Mouse (Mus musculus): ENCODE results near the gene Srgn. TPM values are rescaled to one million over a fixed set of nuclear protein-coding genes. Genes with fewer than 3 reads are reported as not detected.

The Srgn gene
- polyA plus RNA-seq, 1 experiment, result 0.87 TPM

DNA sequence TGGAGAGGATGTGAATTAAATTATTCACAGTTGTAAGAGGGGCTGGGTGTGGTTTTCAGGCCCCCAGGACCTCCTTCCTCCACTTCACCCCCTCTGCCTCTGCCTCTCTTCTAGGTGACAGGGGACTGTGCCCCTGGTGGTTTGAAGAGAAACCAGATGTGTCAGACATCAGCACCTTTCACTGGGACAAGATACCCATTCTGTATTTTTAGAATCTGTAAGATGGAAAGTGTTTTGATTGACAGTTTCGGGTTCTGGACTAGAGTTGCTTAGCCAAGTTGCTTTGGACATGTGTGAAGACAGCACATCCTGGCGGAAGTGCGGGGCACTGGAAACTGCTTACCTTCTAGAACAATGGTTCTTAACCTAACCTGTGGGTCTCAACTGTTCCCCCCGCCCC, 17.1 kb upstream of the Srgn start:
- Histone ChIP-seq H3K27ac (ENCODE audit: insufficient read depth, low read length) (no peak overlapping the region), H3K36me3 (ENCODE audit: control insufficient read depth, insufficient read depth, low read length, poor library complexity, severe bottlenecking) (no peaks in the 10 kb centered on the region), H3K27me3 (ENCODE audit: control insufficient read depth, insufficient read depth, low read length, poor library complexity, severe bottlenecking) (no peaks in the 10 kb centered on the region), H3K4me3 (ENCODE audit: low read depth, low read length) (no peak overlapping the region), H3K9me3 (replicated peaks; ENCODE audit: control insufficient read depth, insufficient read depth, low read length, poor library complexity, severe bottlenecking) (no peaks in the 10 kb centered on the region), H3K9ac (ENCODE audit: low read depth, poor library complexity, severe bottlenecking) (no peak overlapping the region), H3K4me1 (ENCODE audit: control insufficient read depth, insufficient read depth, low read length) (no peaks in the 10 kb centered on the region)
- TF ChIP-seq CTCF (IDR thresholded peaks at IDR 0.05; ENCODE audit: low read depth, low read length) (no peak), POLR2A (IDR thresholded peaks at IDR 0.05; ENCODE audit: insufficient read depth, low read length) (no peak), EP300 (IDR thresholded peaks at IDR 0.05; ENCODE audit: insufficient read depth, low read depth, low read length) (no peak)

DNA sequence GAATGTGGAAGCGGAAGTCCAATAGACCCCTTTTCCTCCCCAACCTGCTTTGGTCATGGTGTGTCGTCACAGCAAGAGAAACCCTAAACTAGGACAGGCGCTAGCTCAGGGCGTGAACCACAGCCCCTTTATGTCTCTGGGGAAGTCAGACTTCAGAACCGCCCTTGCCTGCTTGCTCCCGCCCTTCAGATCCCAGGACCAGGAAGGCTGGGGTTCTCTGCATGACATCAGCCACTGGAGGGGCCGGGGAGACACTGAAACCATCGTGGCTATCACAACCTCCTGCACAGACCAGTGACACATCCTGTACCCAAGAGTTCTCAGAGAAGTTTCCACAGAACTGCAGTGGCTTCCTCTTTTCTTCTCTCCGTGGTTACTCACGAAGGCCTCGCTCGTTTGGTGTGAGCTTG, 16.2 kb upstream of the Srgn start:
- Histone ChIP-seq H3K9me3 (replicated peaks; ENCODE audit: control insufficient read depth, insufficient read depth, low read length, poor library complexity, severe bottlenecking) (no peaks in the 10 kb centered on the region), H3K27ac (ENCODE audit: insufficient read depth, low read length) (no peak overlapping the region), H3K4me3 (ENCODE audit: low read depth, low read length) (no peak overlapping the region), H3K36me3 (ENCODE audit: control insufficient read depth, insufficient read depth, low read length, poor library complexity, severe bottlenecking) (no peaks in the 10 kb centered on the region), H3K4me1 (ENCODE audit: control insufficient read depth, insufficient read depth, low read length) (no peaks in the 10 kb centered on the region), H3K27me3 (ENCODE audit: control insufficient read depth, insufficient read depth, low read length, poor library complexity, severe bottlenecking) (no peaks in the 10 kb centered on the region), H3K9ac (ENCODE audit: low read depth, poor library complexity, severe bottlenecking) (no peak overlapping the region)
- TF ChIP-seq CTCF (IDR thresholded peaks at IDR 0.05; ENCODE audit: low read depth, low read length) (no peak), POLR2A (IDR thresholded peaks at IDR 0.05; ENCODE audit: insufficient read depth, low read length) (no peak), EP300 (IDR thresholded peaks at IDR 0.05; ENCODE audit: insufficient read depth, low read depth, low read length) (no peak)

DNA sequence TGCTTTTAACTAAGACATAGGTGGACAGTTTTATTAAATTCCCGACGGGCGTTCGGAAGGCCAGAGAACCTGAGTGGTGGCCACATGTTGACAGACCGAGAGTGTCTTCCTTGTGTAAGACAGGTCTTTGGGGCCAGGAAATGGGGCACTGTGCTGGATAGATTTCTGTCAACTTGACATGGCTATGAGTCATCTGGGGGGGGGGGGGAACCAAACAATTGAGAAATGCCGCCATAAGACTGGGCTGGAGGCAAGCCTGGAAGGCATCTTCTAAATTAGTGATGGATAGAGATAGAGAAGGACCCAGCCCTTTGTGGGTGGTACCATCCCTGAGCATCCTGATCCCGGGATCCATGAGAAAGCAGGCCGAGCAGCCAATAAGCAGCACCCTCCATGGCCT, 15.7 kb upstream of the Srgn start:
- no peaks in the 10 kb centered on the region for H3K4me1 ChIP-seq (ENCODE audit: control insufficient read depth, insufficient read depth, low read length)
- TF ChIP-seq POLR2A (IDR thresholded peaks at IDR 0.05; ENCODE audit: insufficient read depth, low read length) (no peak), CTCF (IDR thresholded peaks at IDR 0.05; ENCODE audit: low read depth, low read length) (no peak), EP300 (IDR thresholded peaks at IDR 0.05; ENCODE audit: insufficient read depth, low read depth, low read length) (no peak)
- H3K9me3 ChIP-seq (replicated peaks; ENCODE audit: control insufficient read depth, insufficient read depth, low read length, poor library complexity, severe bottlenecking), result no peaks in the 10 kb centered on the region
- H3K9ac ChIP-seq (ENCODE audit: low read depth, poor library complexity, severe bottlenecking), result no peak overlapping the region
- H3K4me3 ChIP-seq (ENCODE audit: low read depth, low read length), result no peak overlapping the region
- H3K27ac ChIP-seq (ENCODE audit: insufficient read depth, low read length), result no peak overlapping the region
- H3K36me3 ChIP-seq (ENCODE audit: control insufficient read depth, insufficient read depth, low read length, poor library complexity, severe bottlenecking), result no peaks in the 10 kb centered on the region
- H3K27me3 ChIP-seq (ENCODE audit: control insufficient read depth, insufficient read depth, low read length, poor library complexity, severe bottlenecking), result no peaks in the 10 kb centered on the region

DNA sequence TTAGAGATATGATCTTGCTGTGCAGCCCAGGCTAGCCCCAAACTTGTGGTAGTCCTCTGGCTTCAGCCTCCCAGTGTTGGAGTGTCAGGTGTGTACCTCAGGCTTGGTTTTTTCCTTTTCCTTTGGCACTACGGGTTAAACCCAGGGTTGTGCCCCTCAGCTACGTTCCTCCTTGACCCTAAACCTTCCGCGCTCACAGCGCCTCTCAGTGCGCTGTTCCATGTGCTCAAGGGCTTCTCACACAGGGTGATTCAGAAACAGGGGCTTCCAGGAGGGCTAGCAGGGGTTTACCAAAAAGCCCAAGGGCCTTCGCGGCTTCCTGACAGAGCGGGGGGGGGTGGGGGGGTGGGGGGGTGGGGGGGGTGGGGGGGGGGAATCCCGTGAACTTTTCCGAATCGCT, 15.3 kb upstream of the Srgn start:
- no peak for TF ChIP-seq EP300 (IDR thresholded peaks at IDR 0.05; ENCODE audit: insufficient read depth, low read depth, low read length)
- TF ChIP-seq CTCF (IDR thresholded peaks at IDR 0.05; ENCODE audit: low read depth, low read length), result no peak
- TF ChIP-seq POLR2A (IDR thresholded peaks at IDR 0.05; ENCODE audit: insufficient read depth, low read length), result no peak
- H3K4me1 ChIP-seq (ENCODE audit: control insufficient read depth, insufficient read depth, low read length), result no peaks in the 10 kb centered on the region
- H3K9me3 ChIP-seq (replicated peaks; ENCODE audit: control insufficient read depth, insufficient read depth, low read length, poor library complexity, severe bottlenecking), result no peaks in the 10 kb centered on the region
- H3K27ac ChIP-seq (ENCODE audit: insufficient read depth, low read length), result no peak overlapping the region
- no peak overlapping the region for H3K9ac ChIP-seq (ENCODE audit: low read depth, poor library complexity, severe bottlenecking)
- no peak overlapping the region for H3K4me3 ChIP-seq (ENCODE audit: low read depth, low read length)
- no peaks in the 10 kb centered on the region for H3K27me3 ChIP-seq (ENCODE audit: control insufficient read depth, insufficient read depth, low read length, poor library complexity, severe bottlenecking)
- no peaks in the 10 kb centered on the region for H3K36me3 ChIP-seq (ENCODE audit: control insufficient read depth, insufficient read depth, low read length, poor library complexity, severe bottlenecking)

DNA sequence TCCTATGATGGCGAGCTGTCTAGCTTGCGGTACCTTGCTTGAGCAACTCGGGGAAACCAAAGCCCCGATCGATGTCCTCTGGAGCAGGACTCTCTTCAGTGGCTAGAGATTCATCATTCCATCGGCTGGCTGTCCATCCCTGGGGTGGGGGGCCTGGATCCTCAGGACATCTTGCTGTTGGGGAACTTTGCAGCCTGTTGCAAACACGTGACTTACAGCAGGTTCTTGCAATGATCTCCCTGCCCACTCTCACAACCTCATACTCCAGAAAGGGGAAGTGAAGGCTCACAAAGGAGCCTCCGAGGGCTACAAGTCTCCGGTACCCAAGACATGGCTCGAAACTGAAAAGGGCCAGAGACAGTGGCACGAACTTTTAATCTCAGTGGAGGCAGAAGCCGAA, 14.2 kb upstream of the Srgn start:
- no peak overlapping the region for H3K27ac ChIP-seq (ENCODE audit: insufficient read depth, low read length)
- H3K4me1 ChIP-seq (ENCODE audit: control insufficient read depth, insufficient read depth, low read length), result no peaks in the 10 kb centered on the region
- H3K27me3 ChIP-seq (ENCODE audit: control insufficient read depth, insufficient read depth, low read length, poor library complexity, severe bottlenecking), result no peaks in the 10 kb centered on the region
- H3K4me3 ChIP-seq (ENCODE audit: low read depth, low read length), result no peak overlapping the region
- no peak for TF ChIP-seq POLR2A (IDR thresholded peaks at IDR 0.05; ENCODE audit: insufficient read depth, low read length)
- no peak for TF ChIP-seq EP300 (IDR thresholded peaks at IDR 0.05; ENCODE audit: insufficient read depth, low read depth, low read length)
- no peak for TF ChIP-seq CTCF (IDR thresholded peaks at IDR 0.05; ENCODE audit: low read depth, low read length)
- no peaks in the 10 kb centered on the region for H3K36me3 ChIP-seq (ENCODE audit: control insufficient read depth, insufficient read depth, low read length, poor library complexity, severe bottlenecking)
- no peaks in the 10 kb centered on the region for H3K9me3 ChIP-seq (replicated peaks; ENCODE audit: control insufficient read depth, insufficient read depth, low read length, poor library complexity, severe bottlenecking)
- no peak overlapping the region for H3K9ac ChIP-seq (ENCODE audit: low read depth, poor library complexity, severe bottlenecking)

DNA sequence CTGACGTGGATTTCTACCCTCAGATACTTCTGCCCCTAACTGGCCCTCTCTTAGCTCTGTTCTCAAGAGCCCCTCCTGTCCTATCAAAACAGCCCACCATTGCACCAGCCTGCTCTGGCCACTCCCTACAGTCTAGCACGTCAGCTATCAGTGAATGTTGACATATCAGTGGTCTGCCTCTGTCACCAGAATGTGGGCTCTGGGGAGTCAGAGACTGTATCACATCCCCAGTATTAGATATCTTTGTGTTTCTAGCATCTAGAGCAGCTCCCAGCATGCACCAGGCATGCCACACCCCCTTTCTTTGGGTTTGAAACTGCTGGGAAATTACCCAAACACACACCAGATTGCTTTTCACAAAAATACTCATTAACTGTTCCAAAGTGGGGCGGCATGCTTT, 13.5 kb upstream of the Srgn start:
- no peak overlapping the region for H3K9ac ChIP-seq (ENCODE audit: low read depth, poor library complexity, severe bottlenecking)
- H3K9me3 ChIP-seq (replicated peaks; ENCODE audit: control insufficient read depth, insufficient read depth, low read length, poor library complexity, severe bottlenecking), result no peaks in the 10 kb centered on the region
- no peak for TF ChIP-seq EP300 (IDR thresholded peaks at IDR 0.05; ENCODE audit: insufficient read depth, low read depth, low read length)
- TF ChIP-seq POLR2A (IDR thresholded peaks at IDR 0.05; ENCODE audit: insufficient read depth, low read length), result no peak
- no peak for TF ChIP-seq CTCF (IDR thresholded peaks at IDR 0.05; ENCODE audit: low read depth, low read length)
- H3K36me3 ChIP-seq (ENCODE audit: control insufficient read depth, insufficient read depth, low read length, poor library complexity, severe bottlenecking), result no peaks in the 10 kb centered on the region
- H3K4me1 ChIP-seq (ENCODE audit: control insufficient read depth, insufficient read depth, low read length), result no peaks in the 10 kb centered on the region
- H3K27me3 ChIP-seq (ENCODE audit: control insufficient read depth, insufficient read depth, low read length, poor library complexity, severe bottlenecking), result no peaks in the 10 kb centered on the region
- no peak overlapping the region for H3K27ac ChIP-seq (ENCODE audit: insufficient read depth, low read length)
- H3K4me3 ChIP-seq (ENCODE audit: low read depth, low read length), result no peak overlapping the region
